Mouse (Mus musculus) left cerebral cortex, postnatal 4 days (tissue): Measurements from ENCODE around the gene Tfdp2. TPM values are rescaled to one million over a fixed set of nuclear protein-coding genes. Genes with fewer than 3 reads are reported as not detected.
"Not testable (repeated sequence)": the region's sequence is repeated elsewhere in the genome, so short reads cannot be mapped to it uniquely, and the experiment has no call there.

Experiments
- DNase-seq: peaks from one replicate; pipeline ENCODE4 v3.0.0-alpha.2; 2022
- intact Hi-C: fragments of 180-260 bp; cut with DNase I; formaldehyde crosslinking; loops from one replicate; pipeline ENCODE4 v1.15.1; 2025
- total RNA-seq, 2 experiments: library from RNA; stranded (reverse); gene quantifications; 2 replicates each; pipeline ENCODE4 v1.2.3; 2021

The Tfdp2 gene
- total RNA-seq, result 10 to 100 TPM; 13.1 to 14.9 TPM

GRCm38 (mm10) chr9:96195885-96196622 lies at the start of gene Tfdp2:
TSS of gene Tfdp2 (plus strand) at chr9:96196275.
- intact Hi-C loops, result no loop called here

GRCm38 (mm10) chr9:96152801-96153200 lies 43.3 kb upstream of the Tfdp2 start:
- DNase-seq, result no peak
- intact Hi-C loops, result no loop called here

More at GRCm38 (mm10) chr9:96195885-96196622, at the start of gene Tfdp2:
- DNase-seq, result peak; percentile 93

GRCm38 (mm10) chr9:96158431-96158830 lies 37.6 kb upstream of the Tfdp2 start:
- DNase-seq, result no peak
- intact Hi-C loops, result no loop called here

GRCm38 (mm10) chr9:96159047-96159446 lies 37.0 kb upstream of the Tfdp2 start:
- no peak for DNase-seq
- intact Hi-C loops, result no loop called here

GRCm38 (mm10) chr9:96160767-96161166 lies 35.3 kb upstream of the Tfdp2 start:
- intact Hi-C loops, result no loop called here

GRCm38 (mm10) chr9:96162421-96162820 lies 33.7 kb upstream of the Tfdp2 start:
- intact Hi-C loops, result no loop called here
- no peak for DNase-seq

More at GRCm38 (mm10) chr9:96160767-96161166, 35.3 kb upstream of the Tfdp2 start:
- DNase-seq, result no peak

GRCm38 (mm10) chr9:96163443-96163842 lies 32.6 kb upstream of the Tfdp2 start:
- DNase-seq, result no peak
- intact Hi-C loops, result no loop called here

- intact Hi-C loops, DNase-seq: not testable (repeated sequence)
Observed at GRCm38 (mm10) chr9:96163983-96164382, 32.1 kb upstream of the Tfdp2 start.

- DNase-seq, result peak; percentile 72
- intact Hi-C loops, result no loop called here
Observed at GRCm38 (mm10) chr9:96167168-96167585, 28.9 kb upstream of the Tfdp2 start.

GRCm38 (mm10) chr9:96170600-96170999 lies 25.5 kb upstream of the Tfdp2 start:
- no peak for DNase-seq
- intact Hi-C loops, result no loop called here

- no peak for DNase-seq
Observed at GRCm38 (mm10) chr9:96184909-96185308, 11.2 kb upstream of the Tfdp2 start.

GRCm38 (mm10) chr9:96186701-96187100 lies 9.4 kb upstream of the Tfdp2 start:
- intact Hi-C loops, result no loop called here
- DNase-seq, result no peak

More at GRCm38 (mm10) chr9:96184909-96185308, 11.2 kb upstream of the Tfdp2 start:
- intact Hi-C loops, result no loop called here

GRCm38 (mm10) chr9:96196636-96197181 lies 634 bp downstream of the Tfdp2 start:
- DNase-seq, result peak; percentile 32
- intact Hi-C loops, result no loop called here

GRCm38 (mm10) chr9:96197806-96198205 lies 1.7 kb downstream of the Tfdp2 start:
- intact Hi-C loops, result no loop called here

GRCm38 (mm10) chr9:96203663-96204062 lies 7.6 kb downstream of the Tfdp2 start:
- intact Hi-C loops, result no loop called here
- no peak for DNase-seq

More at GRCm38 (mm10) chr9:96197806-96198205, 1.7 kb downstream of the Tfdp2 start:
- no peak for DNase-seq

GRCm38 (mm10) chr9:96207428-96207827 lies 11.4 kb downstream of the Tfdp2 start:
- no peak for DNase-seq
- intact Hi-C loops, result no loop called here

- DNase-seq, result no peak
Observed at GRCm38 (mm10) chr9:96213036-96213645, 17.1 kb downstream of the Tfdp2 start.

GRCm38 (mm10) chr9:96214171-96214570 lies 18.1 kb downstream of the Tfdp2 start:
- no peak for DNase-seq
- intact Hi-C loops, result no loop called here

More at GRCm38 (mm10) chr9:96213036-96213645, 17.1 kb downstream of the Tfdp2 start:
- intact Hi-C loops, result no loop called here

GRCm38 (mm10) chr9:96217299-96217698 lies 21.2 kb downstream of the Tfdp2 start:
- intact Hi-C loops, result no loop called here

GRCm38 (mm10) chr9:96217799-96218198 lies 21.7 kb downstream of the Tfdp2 start:
- intact Hi-C loops, result no loop called here
- no peak for DNase-seq

More at GRCm38 (mm10) chr9:96217299-96217698, 21.2 kb downstream of the Tfdp2 start:
- DNase-seq, result no peak

- intact Hi-C loops, result no loop called here
- DNase-seq, result peak; percentile 17
Observed at GRCm38 (mm10) chr9:96219114-96219669, 23.1 kb downstream of the Tfdp2 start.
